ENCODE assay signal across 8 mouse cellular contexts in genomic region chr7:55962004-55962908, GRCm38 (mm10). TPM values are rescaled to one million over a fixed set of nuclear protein-coding genes. Genes with fewer than 3 reads are reported as not detected.
DNase-seq lines count a peak whose midpoint lies in the region; ATAC-seq lines count a peak whose summit lies in the region.

Gene Nipa2 (minus strand): TSS chr7:55962476.

- peak within 1 kb of the TSS; percentile 70 to 76 for H3K4me3 ChIP-seq in heart, embryonic 14.5 days (ENCODE audit: control insufficient read depth in 1 of 2, insufficient read depth in 1 of 2, low read depth in 1 of 2, low read length in 2 of 2)
- peak within 1 kb of the TSS; percentile 80 for H3K4me3 ChIP-seq in liver, embryonic 13.5 days (replicated peaks)
- H3K4me3 ChIP-seq in stomach, embryonic 16.5 days (replicated peaks; ENCODE audit: low read length), result peak within 1 kb of the TSS; percentile 92

- H3K4me1 ChIP-seq in heart, embryonic 14.5 days (ENCODE audit: control insufficient read depth in 2 of 2, insufficient read depth in 2 of 2, low read length in 2 of 2), result peaks cover 0 to 9% of the 10 kb centered on the region in 2 experiments; a peak in 2 of 4 replicates
- peaks cover 31% of the 10 kb centered on the region for H3K4me1 ChIP-seq in liver, embryonic 13.5 days (replicated peaks)
- peaks cover 7% of the 10 kb centered on the region for H3K4me1 ChIP-seq in stomach, embryonic 16.5 days (ENCODE audit: control insufficient read depth, insufficient read depth, low read length)

- peak within 1 kb of the TSS; percentile 77 to 83 for H3K27ac ChIP-seq in heart, embryonic 14.5 days (replicated peaks in 1 of 2; ENCODE audit: control insufficient read depth in 1 of 2, insufficient read depth in 1 of 2, low read depth in 2 of 2, low read length in 2 of 2)
- peak within 1 kb of the TSS; percentile 91 for H3K27ac ChIP-seq in liver, embryonic 13.5 days
- peak within 1 kb of the TSS; percentile 91 for H3K27ac ChIP-seq in stomach, embryonic 16.5 days (ENCODE audit: low read length)

- no peaks in the 10 kb centered on the region for H3K27me3 ChIP-seq in heart, embryonic 14.5 days (ENCODE audit: control insufficient read depth, insufficient read depth, low read length)
- no peaks in the 10 kb centered on the region for H3K27me3 ChIP-seq in liver, embryonic 13.5 days
- no peaks in the 10 kb centered on the region for H3K27me3 ChIP-seq in stomach, embryonic 16.5 days (ENCODE audit: control insufficient read depth, insufficient read depth, low read length)

- DNase-seq in c-Kit-negative CD71-positive TER-119-positive erythroid progenitor cells, embryonic 14.5 days (ENCODE audit: low read depth, low spot score), result peak; percentile 88
- DNase-seq in fibroblast of lung, adult 2 months (ENCODE audit: low read depth), result peak; percentile 77
- DNase-seq in kidney, postnatal 14 days, result peak; percentile 96
- DNase-seq in liver, embryonic 13.5 days, result peak; percentile 91
- DNase-seq in neural tube, embryonic 10.5 days (ENCODE audit: extremely low spot score, low spot score), result peak; percentile 94

- peak within 1 kb of the TSS; percentile 68 for H3K4me2 ChIP-seq in heart, embryonic 14.5 days (ENCODE audit: low read length)
- H3K4me2 ChIP-seq in liver, embryonic 13.5 days, result peak within 1 kb of the TSS; percentile 80
- H3K4me2 ChIP-seq in stomach, embryonic 16.5 days (ENCODE audit: low read depth, low read length), result peak within 1 kb of the TSS; percentile 67

- peaks cover 10% of the 10 kb centered on the region; the same call in 1 of the 2 replicates for H3K36me3 ChIP-seq in heart, embryonic 14.5 days (ENCODE audit: control insufficient read depth, insufficient read depth, low read length)
- H3K36me3 ChIP-seq in liver, embryonic 13.5 days, result peaks cover 10% of the 10 kb centered on the region; the same call in 1 of the 2 replicates
- H3K36me3 ChIP-seq in stomach, embryonic 16.5 days (ENCODE audit: control insufficient read depth, insufficient read depth, low read length), result no peaks in the 10 kb centered on the region

- no peaks in the 10 kb centered on the region for H3K9me3 ChIP-seq in heart, embryonic 14.5 days (ENCODE audit: control insufficient read depth, low read length)
- H3K9me3 ChIP-seq in liver, embryonic 13.5 days (replicated peaks), result no peaks in the 10 kb centered on the region
- no peaks in the 10 kb centered on the region for H3K9me3 ChIP-seq in stomach, embryonic 16.5 days (replicated peaks; ENCODE audit: control insufficient read depth, low read length)

- under 1% methylated on average over 70 of the region's 70 CpGs for WGBS in heart, embryonic 14.5 days
- under 1% methylated on average over 70 of the region's 70 CpGs for WGBS in liver, embryonic 13.5 days (ENCODE audit: insufficient replicate concordance)
- under 1% methylated on average over 70 of the region's 70 CpGs for WGBS in stomach, embryonic 16.5 days

- H3K9ac ChIP-seq in heart, embryonic 14.5 days (ENCODE audit: low read length), result peak within 1 kb of the TSS; percentile 86
- H3K9ac ChIP-seq in liver, embryonic 13.5 days, result peak within 1 kb of the TSS; percentile 93
- peak within 1 kb of the TSS; percentile 91 for H3K9ac ChIP-seq in stomach, embryonic 16.5 days (ENCODE audit: low read length)

- peak; percentile 88 for ATAC-seq in CD4-positive, CD25-positive, alpha-beta regulatory T cell, adult 4 months
- peak; percentile 97 for ATAC-seq in heart, embryonic 14.5 days (ENCODE audit: insufficient number of reproducible peaks, insufficient read depth, low FRiP score, low read depth)
- ATAC-seq in liver, embryonic 13.5 days (ENCODE audit: low read depth), result peak; percentile 96
- peak; percentile 97 for ATAC-seq in stomach, embryonic 16.5 days (ENCODE audit: insufficient read depth, low FRiP score)

RNA-seq across cellular contexts. Expression of gene Nipa2, which starts in this region (rescaled TPM):
- 10 to 100 TPM; 13.9 to 14.6 TPM for polyA plus RNA-seq in CD4-positive, CD25-positive, alpha-beta regulatory T cell, adult 4 months (2017; shearing (Covaris generic))
- polyA plus RNA-seq in heart, embryonic 14.5 days (2014; fragmentation: Nextera tagmentation; extraction: Ambion mirVana), result 46.2 and 53.0 TPM in 2 replicates
- 24.9 and 29.3 TPM in 2 replicates for polyA plus RNA-seq in liver, embryonic 13.5 days (2015; fragmentation: Nextera tagmentation; extraction: Ambion mirVana)
- 36.1 and 44.5 TPM in 2 replicates for polyA plus RNA-seq in stomach, embryonic 16.5 days (2015; fragmentation: Nextera tagmentation; extraction: Ambion mirVana)

Comparison
In these comparisons a context has a peak if more than half of its experiments do, and no peak if none do; other contexts are left out.
1. Peak in every context shown above with its lines: DNase-seq, ATAC-seq, H3K4me3 ChIP-seq and H3K27ac ChIP-seq.